Mouse (Mus musculus): ENCODE measurements around the gene Crtc3.

- TF ChIP-seq POLR2A (IDR thresholded peaks at IDR 0.05; ENCODE audit: control insufficient read depth, extremely low read depth, insufficient read depth, low read length, poor library complexity) = no peak
- TF ChIP-seq CTCF (IDR thresholded peaks at IDR 0.05; ENCODE audit: borderline replicate concordance, control insufficient read depth, extremely low read depth, insufficient read depth, low read length, poor library complexity) = no peak
Measured at GRCm38 (mm10) chr7:80639981-80640380, 48.7 kb downstream of the Crtc3 start.

All from thymus, adult 2 months (tissue).